Mouse (Mus musculus) central nervous system, embryonic 14 days (tissue): Measurements from ENCODE around the gene Olfr39. TPM values are rescaled to one million over a fixed set of nuclear protein-coding genes. Genes with fewer than 3 reads are reported as not detected.

Experiments used
- polyA plus RNA-seq: library from polyadenylated mRNA; depleted of rRNA; stranded (reverse); fragments of >200 nt; gene quantifications from 2 replicates; pipeline ENCODE4 v1.2.3, GENCODE M21; 2012; rRNA removed

Olfr39 gene
- not detected in 2 replicates for polyA plus RNA-seq

DNA sequence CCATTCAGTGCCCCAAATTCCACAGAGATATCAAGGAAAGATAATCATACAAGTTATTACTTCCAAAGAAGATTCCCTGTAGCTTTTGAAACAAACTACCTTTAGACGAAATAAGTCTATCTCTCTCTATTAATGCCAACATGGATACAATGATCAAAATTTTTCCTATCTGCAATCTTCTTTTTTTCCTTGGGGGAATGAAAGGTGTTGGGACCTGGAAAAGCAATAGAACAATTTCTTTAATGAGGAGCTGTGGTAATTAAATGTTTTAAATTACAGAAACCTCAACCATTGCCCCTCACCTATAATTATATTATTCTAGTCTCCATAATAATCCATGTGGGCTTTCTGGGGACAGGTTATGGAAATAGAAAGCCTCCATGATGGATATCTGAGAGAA lies at the start of gene Olfr39:
Gene Olfr39 (plus strand): TSS at position 301 of the 400 bp plus-strand sequence.

DNA sequence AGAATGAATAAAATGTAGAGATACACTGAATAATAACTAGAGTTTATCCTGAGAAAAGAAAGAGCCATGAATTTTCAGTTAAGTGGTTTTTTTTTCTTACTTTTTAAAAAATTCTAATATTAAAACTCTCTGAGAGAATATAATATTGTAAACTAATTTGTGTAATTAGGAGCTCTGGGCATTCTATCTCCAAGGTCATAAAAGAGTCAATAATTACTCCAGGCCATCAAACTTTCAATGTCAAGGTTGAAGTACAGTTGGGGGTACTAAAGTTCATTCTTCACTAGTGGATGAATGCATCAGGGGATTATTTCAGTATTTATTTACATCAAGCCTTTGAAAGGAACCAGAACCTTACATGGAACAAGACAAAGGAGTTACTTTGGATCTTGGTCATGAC lies 45.3 kb upstream of the Olfr39 start, which contains the start of gene Olfr872:
Gene Olfr872 (plus strand): TSS at position 301 of the 400 bp plus-strand sequence.

DNA sequence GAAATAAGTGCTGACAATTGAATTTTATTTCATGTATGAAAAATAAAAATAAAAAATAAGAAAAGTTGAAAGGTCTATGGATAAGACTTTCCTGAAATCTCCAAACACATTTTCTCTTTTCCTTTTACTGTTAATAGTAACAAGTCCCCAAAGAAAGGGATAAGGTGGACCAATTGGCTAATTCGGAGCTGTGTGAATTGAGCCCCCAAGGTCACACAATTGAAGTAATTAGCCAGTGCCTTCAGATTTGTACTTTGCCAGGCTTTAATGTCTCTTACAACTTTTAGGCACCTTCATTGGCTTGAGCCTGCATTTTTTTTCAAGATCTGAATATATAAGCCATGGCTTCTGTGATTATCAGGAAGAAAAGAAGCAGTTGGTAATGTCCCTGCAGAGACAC lies 16.1 kb downstream of the Olfr39 start, which contains the start of gene Olfr873:
Gene Olfr873 (plus strand): TSS at position 301 of the 400 bp plus-strand sequence.

DNA sequence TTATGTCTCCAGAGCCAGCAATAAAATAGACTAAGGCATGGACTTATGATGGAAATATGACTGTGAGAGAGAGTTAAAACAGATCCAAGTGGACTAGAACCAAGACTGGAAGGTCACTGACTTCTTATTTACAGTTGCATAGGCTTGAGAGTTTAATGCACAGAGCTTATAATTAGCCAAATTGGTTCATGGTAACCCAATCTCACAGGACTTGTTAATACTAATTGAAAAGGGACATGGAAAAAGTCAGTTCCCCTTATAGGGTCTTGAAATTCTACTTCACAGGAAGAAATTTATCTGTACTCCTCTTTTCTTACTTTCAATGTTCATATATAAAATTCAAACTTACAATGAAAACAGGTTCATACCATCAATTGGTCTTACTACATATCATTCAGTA lies 53.8 kb downstream of the Olfr39 start, which contains the start of gene Olfr18:
Gene Olfr18 (minus strand): TSS at position 101 of the 400 bp plus-strand sequence.

Other genes starting within 250 kb of the Olfr39 start
- not detected in 2 replicates for gene Olfr867, start 224.8 kb upstream of the Olfr39 start, polyA plus RNA-seq
- gene Olfr868, start 183.7 kb upstream of the Olfr39 start, polyA plus RNA-seq: not detected in 2 replicates
- not detected in 2 replicates for gene Olfr869, start 153.3 kb upstream of the Olfr39 start, polyA plus RNA-seq
- gene Olfr870, start 108.3 kb upstream of the Olfr39 start, polyA plus RNA-seq: not detected in 2 replicates
- gene Olfr871, start 70.1 kb upstream of the Olfr39 start, polyA plus RNA-seq: not detected in 2 replicates
- not detected in 2 replicates for gene Olfr872, start 45.2 kb upstream of the Olfr39 start, polyA plus RNA-seq
- gene Olfr873, start 16.2 kb downstream of the Olfr39 start, polyA plus RNA-seq: not detected in 2 replicates
- 0.02 TPM in 1 of 2 replicates, not detected in the other for gene Olfr18, start 53.7 kb downstream of the Olfr39 start, polyA plus RNA-seq
- 32.0 and 34.8 TPM in 2 replicates for gene Zfp560, start 102.8 kb downstream of the Olfr39 start, polyA plus RNA-seq
- 14.4 and 14.9 TPM in 2 replicates for gene Zfp26, start 177.8 kb downstream of the Olfr39 start, polyA plus RNA-seq
- gene Zfp426, start 210.4 kb downstream of the Olfr39 start, polyA plus RNA-seq: 23.7 and 27.0 TPM in 2 replicates
- gene Zfp266, start 239.1 kb downstream of the Olfr39 start, polyA plus RNA-seq: 47.0 and 57.0 TPM in 2 replicates